ENCODE assay signal across 8 mouse cellular contexts in the genomic region with DNA sequence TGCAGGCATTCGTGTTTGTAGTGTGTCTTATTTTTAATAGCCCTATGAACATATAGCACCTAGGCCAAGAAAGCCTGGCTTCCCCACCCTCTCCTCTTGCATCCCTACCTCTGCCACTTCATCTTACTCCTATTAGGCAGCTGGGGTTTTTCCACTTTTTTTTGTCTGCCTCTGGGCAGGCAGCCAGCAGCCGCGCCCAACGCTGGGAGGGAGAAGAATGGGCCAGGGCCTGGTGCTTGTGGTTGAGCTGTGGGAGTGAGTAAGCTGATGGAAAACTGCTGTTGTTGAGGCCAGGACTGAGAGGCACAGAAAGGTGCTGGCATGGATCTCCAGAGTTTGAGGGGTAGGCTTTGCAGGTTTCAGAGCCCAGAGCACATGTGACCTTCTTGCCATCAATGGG. TPM values are rescaled to one million over a fixed set of nuclear protein-coding genes. Genes with fewer than 3 reads are reported as not detected.
DNase-seq lines count a peak whose midpoint lies in the region; ATAC-seq and TF ChIP-seq lines count a peak whose summit lies in the region.
"Had no signal": no experiment of that assay in that cellular context is flagged by ENCODE, and none has a peak within 500 bp of the region (broad histone marks: within the 10 kb centered on the region; RNA-seq: fewer than 3 reads in every experiment).

No protein-coding gene starts in this region.

- H3K9me3 ChIP-seq in forebrain, embryonic 14.5 days (replicated peaks; ENCODE audit: control insufficient read depth, low read length): no peaks in the 10 kb centered on the region
- no peaks in the 10 kb centered on the region for H3K9me3 ChIP-seq in heart, postnatal 0 days (replicated peaks; ENCODE audit: control insufficient read depth, low read length)
- H3K9me3 ChIP-seq in midbrain, embryonic 15.5 days: no peaks in the 10 kb centered on the region

- 13% methylated on average over 4 of the region's 4 CpGs for WGBS in forebrain, embryonic 14.5 days
- WGBS in heart, postnatal 0 days: 18% methylated on average over 4 of the region's 4 CpGs
- 64% methylated on average over 4 of the region's 4 CpGs for WGBS in midbrain, embryonic 15.5 days

- no peaks in the 10 kb centered on the region for H3K27me3 ChIP-seq in forebrain, embryonic 14.5 days (replicated peaks; ENCODE audit: control insufficient read depth, insufficient read depth, low read length)
- no peaks in the 10 kb centered on the region for H3K27me3 ChIP-seq in heart, postnatal 0 days (ENCODE audit: control insufficient read depth, insufficient read depth, low read length)
- H3K27me3 ChIP-seq in midbrain, embryonic 15.5 days (replicated peaks): no peaks in the 10 kb centered on the region

- TF ChIP-seq CTCF in heart, postnatal 0 days (IDR thresholded peaks at IDR 0.05; ENCODE audit: low read depth): no peak

- peaks cover 8% of the 10 kb centered on the region for H3K4me1 ChIP-seq in forebrain, embryonic 14.5 days (ENCODE audit: control insufficient read depth, insufficient read depth, low read length)
- peaks cover 23% of the 10 kb centered on the region; the same call in 1 of the 2 replicates for H3K4me1 ChIP-seq in heart, postnatal 0 days (ENCODE audit: control insufficient read depth, insufficient read depth)
- H3K4me1 ChIP-seq in midbrain, embryonic 15.5 days: no peaks in the 10 kb centered on the region

- H3K27ac ChIP-seq in forebrain, embryonic 14.5 days (ENCODE audit: low read depth, low read length): peak overlapping the region; percentile 52; the same call in 1 of the 2 replicates
- 0 out of 2 replicates have a peak overlapping the region, but pooled peaks have one; percentile 48 for H3K27ac ChIP-seq in heart, postnatal 0 days (ENCODE audit: low read depth)
- no peak overlapping the region for H3K27ac ChIP-seq in midbrain, embryonic 15.5 days

- peak; percentile 16 for ATAC-seq in CD4-positive, CD25-positive, alpha-beta regulatory T cell, adult 4 months
- ATAC-seq in forebrain, embryonic 14.5 days: peak; percentile 83
- peak; percentile 68 for ATAC-seq in heart, postnatal 0 days (ENCODE audit: insufficient read depth, low read depth)
- ATAC-seq in midbrain, embryonic 15.5 days (replicated peaks): 0 out of 2 replicates have a peak, but pooled peaks have one; percentile 14

- no peak overlapping the region for H3K9ac ChIP-seq in forebrain, embryonic 14.5 days (ENCODE audit: low read length)
- no peak overlapping the region for H3K9ac ChIP-seq in heart, postnatal 0 days (replicated peaks; ENCODE audit: low read depth, low read length)
- no peak overlapping the region for H3K9ac ChIP-seq in midbrain, embryonic 15.5 days

- H3K4me2 ChIP-seq in forebrain, embryonic 14.5 days (ENCODE audit: low read length): no peak overlapping the region
- H3K4me2 ChIP-seq in heart, postnatal 0 days (ENCODE audit: low read depth, low read length): no peak overlapping the region
- H3K4me2 ChIP-seq in midbrain, embryonic 15.5 days: no peak overlapping the region

- no peak overlapping the region for H3K4me3 ChIP-seq in forebrain, embryonic 14.5 days (ENCODE audit: low read depth, low read length)
- no peak overlapping the region for H3K4me3 ChIP-seq in heart, postnatal 0 days (ENCODE audit: low read depth, low read length)
- no peak overlapping the region for H3K4me3 ChIP-seq in midbrain, embryonic 15.5 days

- H3K36me3 ChIP-seq in forebrain, embryonic 14.5 days (ENCODE audit: control insufficient read depth, insufficient read depth, low read length): no peaks in the 10 kb centered on the region
- no peaks in the 10 kb centered on the region for H3K36me3 ChIP-seq in heart, postnatal 0 days (replicated peaks; ENCODE audit: control insufficient read depth, insufficient read depth, low read length)
- no peaks in the 10 kb centered on the region for H3K36me3 ChIP-seq in midbrain, embryonic 15.5 days (replicated peaks)

- TF ChIP-seq EP300 in heart, postnatal 0 days (IDR thresholded peaks at IDR 0.05; ENCODE audit: low read depth): no peak

- DNase-seq in ZHBTc4 (ENCODE audit: low read depth, low spot score): peak; percentile 50
- DNase-seq in forebrain, embryonic 14.5 days (ENCODE audit: low spot score): peak; percentile 78
- DNase-seq in heart, postnatal 0 days (ENCODE audit: low spot score): no peak
- peak; percentile 64 for DNase-seq in layer of hippocampus, adult 9-11 months
- no peak for DNase-seq in embryo, embryonic 10.5 days (ENCODE audit: low spot score)

RNA-seq across cellular contexts. Expression of a gene that starts 0.8 kb away (rescaled TPM):
- polyA plus RNA-seq in CD4-positive, CD25-positive, alpha-beta regulatory T cell, adult 4 months (2017; shearing (Covaris generic)): 100 to 1,000 TPM in 1 of 2 experiments, 10 to 100 TPM in 1; 74.9 to 104 TPM
- 1.3 and 1.9 TPM in 2 replicates for polyA plus RNA-seq in forebrain, embryonic 14.5 days (2014; fragmentation: Nextera tagmentation; extraction: Ambion mirVana)
- total RNA-seq in heart, postnatal 0 days (2014; rRNA removed; ENCODE audit: low replicate concordance): 1.3 TPM in 1 of 2 replicates, not detected in the other
- polyA plus RNA-seq in heart, postnatal 0 days (2015; fragmentation: Nextera tagmentation; extraction: Ambion mirVana): 4.4 and 4.8 TPM in 2 replicates
- polyA plus RNA-seq in midbrain, embryonic 15.5 days (2015; fragmentation: Nextera tagmentation; extraction: Ambion mirVana): 0.52 and 0.78 TPM in 2 replicates

RNA-seq across cellular contexts. Expression of a gene that starts 2.7 kb away (rescaled TPM):
- polyA plus RNA-seq in CD4-positive, CD25-positive, alpha-beta regulatory T cell, adult 4 months (2017; shearing (Covaris generic)): not detected
- not detected in 2 replicates for polyA plus RNA-seq in forebrain, embryonic 14.5 days (2014; fragmentation: Nextera tagmentation; extraction: Ambion mirVana)
- total RNA-seq in heart, postnatal 0 days (2014; rRNA removed; ENCODE audit: low replicate concordance): not detected in 2 replicates
- polyA plus RNA-seq in heart, postnatal 0 days (2015; fragmentation: Nextera tagmentation; extraction: Ambion mirVana): not detected in 2 replicates
- not detected in 2 replicates for polyA plus RNA-seq in midbrain, embryonic 15.5 days (2015; fragmentation: Nextera tagmentation; extraction: Ambion mirVana)
- total RNA-seq: neutrophil, adult 5-6 weeks had no signal

RNA-seq across cellular contexts. Expression of a gene that starts 3.9 kb away (rescaled TPM):
- not detected for polyA plus RNA-seq in CD4-positive, CD25-positive, alpha-beta regulatory T cell, adult 4 months (2017; shearing (Covaris generic))
- not detected in 2 replicates for polyA plus RNA-seq in forebrain, embryonic 14.5 days (2014; fragmentation: Nextera tagmentation; extraction: Ambion mirVana)
- not detected in 2 replicates for total RNA-seq in heart, postnatal 0 days (2014; rRNA removed; ENCODE audit: low replicate concordance)
- not detected in 2 replicates for polyA plus RNA-seq in heart, postnatal 0 days (2015; fragmentation: Nextera tagmentation; extraction: Ambion mirVana)
- polyA plus RNA-seq in midbrain, embryonic 15.5 days (2015; fragmentation: Nextera tagmentation; extraction: Ambion mirVana): not detected in 2 replicates
- total RNA-seq: neutrophil, adult 5-6 weeks had no signal

RNA-seq across cellular contexts. Expression of a gene that starts 8.3 kb away (rescaled TPM):
- polyA plus RNA-seq in CD4-positive, CD25-positive, alpha-beta regulatory T cell, adult 4 months (2017; shearing (Covaris generic)): 100 to 1,000 TPM; 291 to 360 TPM
- polyA plus RNA-seq in forebrain, embryonic 14.5 days (2014; fragmentation: Nextera tagmentation; extraction: Ambion mirVana): 19.6 and 22.8 TPM in 2 replicates
- 16.5 and 82.9 TPM in 2 replicates for total RNA-seq in heart, postnatal 0 days (2014; rRNA removed; ENCODE audit: low replicate concordance)
- polyA plus RNA-seq in heart, postnatal 0 days (2015; fragmentation: Nextera tagmentation; extraction: Ambion mirVana): 97.5 and 110 TPM in 2 replicates
- polyA plus RNA-seq in midbrain, embryonic 15.5 days (2015; fragmentation: Nextera tagmentation; extraction: Ambion mirVana): 18.4 and 25.6 TPM in 2 replicates

RNA-seq across cellular contexts. Expression of a gene that starts 14.4 kb away (rescaled TPM):
- not detected for polyA plus RNA-seq in CD4-positive, CD25-positive, alpha-beta regulatory T cell, adult 4 months (2017; shearing (Covaris generic))
- not detected in 2 replicates for polyA plus RNA-seq in forebrain, embryonic 14.5 days (2014; fragmentation: Nextera tagmentation; extraction: Ambion mirVana)
- total RNA-seq in heart, postnatal 0 days (2014; rRNA removed; ENCODE audit: low replicate concordance): not detected in 2 replicates
- not detected in 2 replicates for polyA plus RNA-seq in heart, postnatal 0 days (2015; fragmentation: Nextera tagmentation; extraction: Ambion mirVana)
- not detected in 2 replicates for polyA plus RNA-seq in midbrain, embryonic 15.5 days (2015; fragmentation: Nextera tagmentation; extraction: Ambion mirVana)
- total RNA-seq: neutrophil, adult 5-6 weeks had no signal

Comparison
In these comparisons a context has a peak if more than half of its experiments do, and no peak if none do; other contexts are left out.
1. ATAC-seq: peak in every context shown above with its lines; median percentile 83 in forebrain, embryonic 14.5 days; 68 in heart, postnatal 0 days; 16 in CD4-positive, CD25-positive, alpha-beta regulatory T cell, adult 4 months; 14 in midbrain, embryonic 15.5 days.
2. DNase-seq: peak in ZHBTc4 (single experiment), forebrain, embryonic 14.5 days (single experiment) and layer of hippocampus, adult 9-11 months (single experiment); none in heart, postnatal 0 days (single experiment) and embryo, embryonic 10.5 days (single experiment).
3. RNA of a gene that starts 0.8 kb away (polyA plus RNA-seq): 74.9 to 104 TPM in CD4-positive, CD25-positive, alpha-beta regulatory T cell, adult 4 months; 4.4 to 4.8 TPM in heart, postnatal 0 days, 1.3 to 1.9 TPM in forebrain, embryonic 14.5 days and 0.52 to 0.78 TPM in midbrain, embryonic 15.5 days; every median in the first group is over 10 times any median in the second.